Mouse (Mus musculus) ZHBTc4 (cell line): ENCODE results near the gene Tmem37.
A peak's percentile ranks its signal among the peaks of the same experiment; 100 is the strongest.

Experiments
- DNase-seq: peaks from one replicate; pipeline ENCODE4 v3.0.0-alpha.2; 2011; ENCODE audit warnings: low read depth, low spot score

Gene Tmem37

GRCm38 (mm10) chr1:120073519-120074306 lies at the start of gene Tmem37:
Gene Tmem37 (minus strand): TSS chr1:120074074.
- peak; percentile 87 for DNase-seq

DNA sequence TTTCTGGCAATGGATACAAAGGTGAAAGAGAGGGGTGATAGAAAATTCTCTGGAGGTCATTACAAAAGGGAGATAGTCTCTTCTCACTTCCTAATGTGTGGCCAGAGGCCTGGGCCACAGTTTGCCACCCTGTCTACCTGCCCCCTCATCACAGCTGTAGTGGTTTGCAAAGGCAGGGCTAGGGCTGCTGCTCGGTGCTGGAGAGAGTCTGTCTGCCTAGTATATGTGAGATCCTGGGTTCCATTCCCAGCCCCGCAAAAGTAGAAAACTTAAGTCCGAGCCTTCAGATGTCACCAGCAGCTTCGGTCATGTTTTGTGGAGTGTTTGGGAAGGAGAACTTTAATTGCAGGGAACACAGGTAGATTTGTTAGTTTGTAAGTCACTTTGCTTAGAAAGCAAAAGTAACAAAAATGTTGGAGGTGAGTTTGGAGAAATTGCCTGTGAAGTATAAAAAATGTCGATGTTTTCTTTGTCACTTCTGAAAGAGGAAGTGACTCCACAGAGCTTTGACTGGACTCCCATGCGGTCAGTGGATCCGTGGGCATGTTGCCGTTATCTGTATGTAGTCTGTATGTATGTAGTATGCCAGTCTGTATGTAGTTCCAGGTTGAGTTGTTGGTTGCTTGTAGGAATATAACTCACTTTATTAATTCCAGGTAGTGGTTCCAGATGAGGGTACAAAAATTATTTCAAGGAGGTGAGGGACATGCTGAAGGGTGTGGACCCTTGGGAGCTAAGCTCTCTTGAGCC lies 48.9 kb upstream of the Tmem37 start:
- peak; percentile 18 for DNase-seq

- peak; percentile 33 for DNase-seq
Observed at GRCm38 (mm10) chr1:120121930-120122530, 48.2 kb upstream of the Tmem37 start.

DNA sequence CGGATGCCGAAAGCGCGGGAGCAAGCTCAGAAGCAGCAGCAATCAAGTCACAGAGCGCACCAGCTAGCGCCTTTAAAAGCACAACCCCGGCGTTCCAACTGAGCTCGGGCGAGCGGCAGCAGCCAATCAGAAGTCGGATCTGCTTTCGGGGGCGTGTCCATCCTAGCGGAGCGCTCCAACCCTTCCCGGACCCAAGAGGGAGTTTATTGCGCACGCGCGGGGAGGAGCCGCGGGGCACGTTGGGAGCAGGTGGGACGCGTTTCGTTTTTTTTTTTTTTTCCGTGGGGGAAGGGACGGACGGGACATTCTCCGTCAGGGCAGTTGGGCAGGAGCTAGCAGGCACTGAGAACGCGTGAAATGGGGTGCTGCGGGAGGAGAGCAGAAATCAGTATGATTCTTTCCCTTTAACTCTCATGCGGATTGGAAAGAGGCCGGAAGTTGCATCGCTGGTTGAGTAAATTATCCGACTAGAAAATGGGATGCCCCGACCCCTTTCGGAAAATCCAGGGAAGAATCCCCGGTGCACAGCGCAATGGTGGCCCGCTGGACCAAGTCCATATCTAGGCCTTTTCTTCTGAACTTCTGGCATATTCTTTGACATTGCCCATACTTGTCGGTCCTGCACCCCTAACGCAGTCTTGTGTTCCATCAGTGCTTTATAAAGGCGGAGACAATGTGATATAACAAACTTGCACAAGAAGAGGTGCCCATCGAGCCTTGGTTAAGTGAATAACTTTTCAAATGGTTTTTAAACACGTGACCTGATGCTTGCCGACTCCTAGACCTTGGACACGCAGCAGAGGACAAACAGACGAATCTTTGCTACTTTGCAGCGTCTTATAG lies 47.3 kb upstream of the Tmem37 start, which contains the start of the genes Dbi and 3110009E18Rik:
Dbi (minus strand) TSS at position 110 of the 843 bp plus-strand sequence.
3110009E18Rik (plus strand) TSS at position 219 of the 843 bp plus-strand sequence.
- peak; percentile 99 for DNase-seq

DNA sequence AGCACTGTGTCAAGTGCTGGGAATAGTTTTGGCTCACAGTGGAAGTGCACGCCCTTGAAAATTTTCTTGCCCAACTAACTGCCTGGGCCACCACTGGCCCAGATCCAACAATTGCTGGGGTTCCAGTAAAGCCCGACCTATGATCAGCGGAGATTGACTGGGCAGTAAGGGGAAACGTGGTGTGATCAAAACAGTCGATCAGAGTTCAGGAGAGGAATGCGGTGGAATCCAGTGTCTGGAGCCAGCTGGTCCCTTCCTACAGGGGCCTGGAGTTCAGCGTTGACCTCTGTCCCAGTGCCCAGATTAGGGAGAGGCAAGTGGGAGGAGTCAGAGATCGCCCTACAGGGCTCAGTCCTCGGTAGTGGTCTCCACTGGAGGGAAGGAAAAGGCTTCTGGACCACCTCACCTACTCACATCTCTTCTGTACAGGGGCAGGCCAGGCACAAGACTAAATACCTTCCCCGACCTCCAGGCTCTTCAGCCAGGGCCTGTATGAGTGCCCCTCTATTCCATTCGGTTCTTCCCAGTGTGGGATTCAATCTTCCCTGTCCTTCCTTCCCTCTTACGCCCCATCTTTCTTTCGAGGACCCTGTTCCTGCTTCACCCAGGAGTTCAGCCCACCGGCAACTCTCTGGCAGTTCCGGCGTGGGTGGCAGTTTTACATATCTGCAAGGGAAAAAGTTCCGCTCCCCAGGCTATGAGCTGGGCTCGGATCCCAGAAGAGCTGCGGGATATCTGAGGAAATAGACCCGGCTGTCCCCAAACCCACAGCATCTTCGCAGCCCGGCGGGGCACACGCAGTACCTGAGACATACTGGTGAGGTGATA lies 46.5 kb upstream of the Tmem37 start:
- DNase-seq: peak; percentile 53

- DNase-seq: no peak
Observed at GRCm38 (mm10) chr1:120119389-120119788, 45.5 kb upstream of the Tmem37 start.

DNA sequence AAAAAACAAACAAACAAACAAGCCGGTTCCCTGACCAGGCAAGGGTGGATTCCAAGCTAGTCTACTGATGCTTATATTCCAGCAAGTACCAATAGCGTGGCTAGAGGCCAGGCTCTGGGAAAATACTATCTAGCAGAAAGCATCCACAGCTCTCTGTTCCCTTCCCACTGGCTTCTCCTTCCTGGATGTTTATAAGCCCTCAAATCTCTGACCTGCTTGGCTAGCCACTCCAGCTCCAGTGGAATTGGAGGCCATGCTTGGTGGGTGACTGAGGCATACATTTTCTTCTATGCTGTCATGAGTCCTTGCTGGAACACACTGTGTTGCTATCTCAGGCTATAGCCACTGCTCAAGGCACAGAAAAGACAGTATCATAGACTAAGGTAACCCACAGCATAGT lies 45.0 kb upstream of the Tmem37 start:
- no peak for DNase-seq

GRCm38 (mm10) chr1:120116106-120116505 lies 42.2 kb upstream of the Tmem37 start:
- no peak for DNase-seq

DNA sequence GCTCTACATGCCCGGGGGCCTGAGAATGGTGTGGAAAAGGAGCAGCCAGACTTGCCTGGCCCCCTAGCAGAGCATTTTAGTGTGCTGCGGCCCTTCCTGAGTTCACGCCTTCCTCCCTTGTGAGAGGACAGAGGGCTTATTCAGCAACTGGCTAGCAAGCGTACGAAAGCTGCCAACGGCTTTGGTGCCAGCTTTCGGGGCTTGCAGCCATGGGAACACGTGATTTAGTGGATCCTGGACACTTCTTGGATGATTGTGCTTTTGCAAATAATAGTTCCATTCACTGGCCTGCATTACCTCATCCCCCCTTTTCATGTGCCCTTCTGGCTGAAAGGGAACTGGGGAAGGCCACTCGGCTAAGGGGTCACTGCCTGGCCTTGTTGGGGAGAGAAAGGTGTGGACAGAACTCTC lies 41.8 kb upstream of the Tmem37 start:
- no peak for DNase-seq

GRCm38 (mm10) chr1:120112251-120113187 lies 38.6 kb upstream of the Tmem37 start:
- no peak for DNase-seq

GRCm38 (mm10) chr1:120111766-120112165 lies 37.9 kb upstream of the Tmem37 start:
- DNase-seq: no peak

- DNase-seq: no peak
Observed at GRCm38 (mm10) chr1:120109741-120110432, 36.0 kb upstream of the Tmem37 start.

DNA sequence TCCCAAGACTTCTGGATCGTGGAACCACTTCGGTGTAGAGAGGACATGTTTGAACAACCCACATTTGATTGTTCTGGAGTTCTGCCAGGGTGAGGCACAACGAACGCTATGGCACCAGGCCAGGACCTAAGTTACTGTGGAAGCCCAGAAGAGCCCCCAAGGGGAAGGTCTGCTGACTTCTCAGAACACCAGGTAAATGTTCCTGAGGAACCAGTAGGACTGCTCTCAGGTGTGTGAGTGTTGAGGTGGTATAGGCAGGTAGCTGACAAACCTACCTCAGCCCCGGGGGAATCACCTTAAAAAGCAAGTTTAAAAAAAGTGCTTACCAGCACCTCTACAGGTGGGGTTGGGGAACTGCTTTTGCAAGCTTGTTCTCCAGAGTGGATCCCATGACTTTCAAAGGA lies 31.7 kb upstream of the Tmem37 start:
- no peak for DNase-seq

GRCm38 (mm10) chr1:120101227-120101609 lies 27.3 kb upstream of the Tmem37 start:
- no peak for DNase-seq

DNA sequence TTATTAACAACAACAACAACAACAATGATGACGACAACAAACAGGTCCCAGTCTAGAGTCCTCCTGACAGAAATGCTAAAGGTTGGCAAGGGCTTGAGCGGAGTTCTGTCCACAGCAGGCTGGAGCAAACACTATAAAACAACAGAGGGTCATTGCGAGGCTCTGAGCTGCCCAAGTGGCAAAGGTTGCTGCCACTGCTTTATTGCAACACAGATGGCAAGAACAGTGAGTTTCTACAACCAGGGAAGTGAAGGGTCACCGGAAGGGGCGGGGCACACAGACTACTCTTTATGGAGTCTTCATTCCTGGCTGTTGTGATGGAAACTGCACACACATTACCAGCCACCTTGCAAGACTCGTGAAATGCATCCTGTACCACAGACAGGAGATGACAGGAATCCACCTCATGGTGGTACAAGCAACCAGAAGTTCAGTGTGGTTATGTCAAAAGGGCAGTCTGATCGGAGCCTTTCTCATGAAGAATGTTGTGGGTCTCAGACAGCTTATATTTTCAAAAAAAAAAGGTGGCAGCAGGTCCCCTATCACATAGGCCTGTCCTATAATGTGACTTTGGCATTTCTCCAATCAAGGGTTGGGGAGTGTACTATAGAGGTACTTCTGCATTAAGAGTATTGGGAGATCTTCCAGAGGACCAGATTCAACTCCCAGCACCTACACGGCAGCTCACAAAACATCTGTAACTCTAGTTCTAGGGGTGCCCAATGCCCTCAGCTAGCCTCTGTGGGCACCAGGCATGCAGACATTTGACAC lies 26.8 kb upstream of the Tmem37 start:
- DNase-seq: no peak

- no peak for DNase-seq
Observed at GRCm38 (mm10) chr1:120099483-120099882, 25.6 kb upstream of the Tmem37 start.

DNA sequence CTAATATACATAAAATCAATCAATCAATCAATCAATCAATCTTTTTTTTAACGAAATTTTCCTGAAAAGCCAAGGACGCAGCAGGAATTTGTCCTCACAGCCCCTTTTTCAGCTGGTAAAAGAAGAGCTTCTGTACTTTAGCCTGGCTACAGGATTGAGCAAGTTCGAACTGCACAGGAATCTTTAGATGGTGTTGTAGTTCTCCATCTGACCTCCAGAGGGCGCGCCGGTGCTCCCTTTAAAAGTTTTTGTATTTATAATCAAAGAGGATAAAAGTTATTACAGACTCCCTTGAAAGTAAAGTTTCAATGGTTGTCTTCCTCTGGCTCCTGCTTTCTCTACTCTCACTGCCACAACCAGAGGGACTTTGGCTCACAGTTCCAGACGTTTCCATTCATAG lies 24.5 kb upstream of the Tmem37 start:
- peak; percentile 70 for DNase-seq

- no peak for DNase-seq
Observed at GRCm38 (mm10) chr1:120094920-120095319, 21.0 kb upstream of the Tmem37 start.
